Mouse (Mus musculus) midbrain, embryonic 15.5 days (tissue): ENCODE measurements at regions not wholly inside any gene's neighbourhood (a gene's known extent, or its start where the extent isn't known, plus 50 kb on each side); places are given as distances from the start of the nearest gene placed in this dataset.
A peak's percentile ranks its signal among the peaks of the same experiment; 100 is the strongest.

Source experiments
- ATAC-seq: fragments of 200-750 bp; cut with Nextera tagmentation; replicated peaks from 2 replicates; pipeline ENCODE4 v1.8.0; 2017; ENCODE audit warnings: moderate TSS enrichment
- H3K27ac ChIP-seq: fragments of 300-500 bp; sonication (generic); 2 replicates; pipeline ENCODE4 v1.5.1; 2015; ENCODE audit warnings: mild to moderate bottlenecking, inconsistent platforms
- H3K27me3 ChIP-seq: fragments of 300-500 bp; sonication (generic); replicated peaks from 2 replicates; pipeline ENCODE4 v1.6.1; 2015; ENCODE audit warnings: inconsistent platforms
- H3K36me3 ChIP-seq: fragments of 300-500 bp; sonication (generic); replicated peaks from 2 replicates; pipeline ENCODE4 v1.6.1; 2015; ENCODE audit warnings: inconsistent platforms
- H3K4me1 ChIP-seq: fragments of 300-500 bp; sonication (generic); 2 replicates; pipeline ENCODE4 v1.6.1; 2015; ENCODE audit warnings: inconsistent platforms
- H3K4me2 ChIP-seq: fragments of 300-500 bp; sonication (generic); 2 replicates; pipeline ENCODE4 v1.6.1; 2015; ENCODE audit warnings: inconsistent platforms, mild to moderate bottlenecking, moderate library complexity
- H3K4me3 ChIP-seq: fragments of 300-500 bp; sonication (generic); 2 replicates; pipeline ENCODE4 v1.5.1; 2015; ENCODE audit warnings: mild to moderate bottlenecking, inconsistent platforms
- H3K9ac ChIP-seq: fragments of 300-500 bp; sonication (generic); 2 replicates; pipeline ENCODE4 v1.6.1; 2015; ENCODE audit warnings: mild to moderate bottlenecking, inconsistent platforms
- H3K9me3 ChIP-seq: fragments of 300-500 bp; sonication (generic); 2 replicates; pipeline ENCODE4 v1.6.1; 2016; ENCODE audit warnings: inconsistent platforms
- WGBS: fragments of 180-500 bp; shearing (Covaris S2); methylation state at CpG from one replicate; pipeline ENCODE4 v1.1.7; 2015; ENCODE audit warnings: mixed read lengths; 5-methylcytosine and 5-hydroxymethylcytosine counted together

DNA sequence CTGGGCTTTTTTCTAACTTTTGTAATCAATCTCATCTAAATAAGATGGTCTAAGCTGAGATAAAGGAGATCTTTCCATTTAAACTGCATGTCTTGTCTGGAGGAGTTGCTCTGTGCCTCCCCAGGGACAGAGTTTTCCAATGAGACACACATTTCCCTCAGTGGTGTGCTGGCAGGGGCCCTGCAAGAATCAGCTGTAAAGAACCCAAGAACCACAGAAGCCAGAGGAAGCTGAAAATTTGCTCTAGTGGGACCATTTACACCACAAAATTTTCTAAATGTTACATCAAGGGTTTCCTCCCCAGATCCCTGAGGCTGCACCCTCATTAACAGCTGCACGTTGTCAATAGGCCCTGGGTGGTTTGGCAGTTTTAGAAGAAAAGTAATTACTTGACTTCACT, 301.0 kb upstream of the Ttc14 start:
- Histone ChIP-seq H3K9me3 (no peaks in the 10 kb centered on the region), H3K4me2 (no peak overlapping the region), H3K9ac (no peak overlapping the region), H3K36me3 (no peaks in the 10 kb centered on the region), H3K4me3 (no peak overlapping the region), H3K4me1 (no peaks in the 10 kb centered on the region), H3K27ac (no peak overlapping the region), H3K27me3 (no peaks in the 10 kb centered on the region)
- ATAC-seq, result no peak
- WGBS, result 67% methylated on average over 1 of the region's 1 CpGs

GRCm38 (mm10) chr3:33508277-33508676, 291.4 kb upstream of the Ttc14 start:
- H3K4me1 ChIP-seq, result no peaks in the 10 kb centered on the region
- no peak overlapping the region for H3K9ac ChIP-seq
- H3K27me3 ChIP-seq, result no peaks in the 10 kb centered on the region
- WGBS, result 64% methylated on average over 2 of the region's 2 CpGs
- H3K4me2 ChIP-seq, result no peak overlapping the region
- no peak for ATAC-seq
- H3K36me3 ChIP-seq, result no peaks in the 10 kb centered on the region
- H3K9me3 ChIP-seq, result no peaks in the 10 kb centered on the region
- no peak overlapping the region for H3K4me3 ChIP-seq
- H3K27ac ChIP-seq, result no peak overlapping the region

DNA sequence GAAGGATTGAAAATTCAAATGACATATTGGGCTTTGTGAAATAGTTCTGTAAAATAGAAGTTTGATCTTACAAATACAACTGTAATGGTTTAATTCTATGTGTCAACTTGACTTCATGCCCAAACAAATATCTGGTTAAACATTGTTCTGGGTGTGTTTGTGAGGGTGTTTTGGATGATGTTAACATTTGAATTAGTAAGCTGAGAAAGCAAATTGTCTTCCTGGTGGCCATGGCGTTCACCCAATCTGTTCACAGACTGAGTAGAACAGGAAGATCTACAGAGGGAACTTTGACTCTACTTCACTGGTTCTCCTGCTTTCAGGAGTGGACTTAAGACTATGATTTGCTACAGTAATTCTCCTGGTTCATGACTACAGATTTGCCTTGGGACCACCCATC, 255.5 kb upstream of the Ttc14 start:
- H3K4me1 ChIP-seq, result no peaks in the 10 kb centered on the region
- WGBS, result 85% methylated on average over 1 of the region's 1 CpGs

DNA sequence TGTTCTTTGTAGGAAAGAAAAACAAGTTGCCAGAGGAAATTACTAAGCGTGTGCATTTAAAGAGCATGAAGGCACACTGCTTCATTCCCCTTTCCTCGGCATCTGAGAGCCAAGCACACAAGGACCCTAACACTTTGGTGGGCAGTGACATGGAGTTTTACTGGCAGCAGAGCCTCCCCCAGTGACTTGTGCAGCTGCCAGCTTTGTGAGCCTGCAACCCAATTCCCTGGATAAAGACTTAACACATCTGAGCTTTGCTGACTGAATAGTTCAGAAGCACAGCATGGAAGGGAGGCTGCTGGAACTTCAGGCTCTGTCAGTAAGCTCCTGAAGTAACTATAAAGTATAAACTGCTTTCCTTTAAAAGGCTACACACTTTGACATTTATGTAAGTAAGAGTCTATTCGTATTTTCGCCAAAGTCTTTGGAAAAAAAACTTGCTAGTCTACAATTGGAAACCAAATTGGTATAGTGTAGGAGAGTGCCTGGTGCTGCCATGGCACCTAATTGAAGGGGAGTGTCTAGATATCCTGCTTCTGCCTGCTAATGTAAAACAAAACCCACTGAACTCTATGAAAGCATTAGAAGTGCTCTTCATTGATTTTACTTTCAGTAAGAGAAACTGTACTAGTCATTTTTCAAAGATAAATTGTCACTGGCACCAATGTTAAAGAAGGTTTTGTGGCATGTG, 236.8 kb upstream of the Ttc14 start:
- Histone ChIP-seq H3K27ac (0 out of 2 replicates have a peak overlapping the region, but pooled peaks have one; percentile 11), H3K9ac (no peak overlapping the region), H3K27me3 (no peaks in the 10 kb centered on the region), H3K4me2 (no peak overlapping the region), H3K36me3 (no peaks in the 10 kb centered on the region), H3K9me3 (no peaks in the 10 kb centered on the region), H3K4me3 (no peak overlapping the region), H3K4me1 (no peaks in the 10 kb centered on the region; the same call in 1 of the 2 replicates)
- WGBS, result 72% methylated on average over 4 of the region's 4 CpGs
- ATAC-seq, result peak; percentile 56; the same call in 1 of the 2 replicates

More for the DNA sequence above, 255.5 kb upstream of the Ttc14 start:
- no peak overlapping the region for H3K4me3 ChIP-seq
- no peaks in the 10 kb centered on the region for H3K27me3 ChIP-seq
- H3K27ac ChIP-seq, result no peak overlapping the region
- no peak overlapping the region for H3K4me2 ChIP-seq
- no peak for ATAC-seq
- no peak overlapping the region for H3K9ac ChIP-seq
- no peaks in the 10 kb centered on the region for H3K9me3 ChIP-seq
- no peaks in the 10 kb centered on the region for H3K36me3 ChIP-seq

GRCm38 (mm10) chr3:33580599-33580998, 219.0 kb upstream of the Ttc14 start:
- WGBS, result 27% methylated on average over 1 of the region's 1 CpGs
- Histone ChIP-seq H3K4me2 (no peak overlapping the region), H3K9me3 (no peaks in the 10 kb centered on the region), H3K27me3 (no peaks in the 10 kb centered on the region), H3K4me3 (no peak overlapping the region), H3K27ac (no peak overlapping the region), H3K4me1 (no peaks in the 10 kb centered on the region), H3K36me3 (no peaks in the 10 kb centered on the region), H3K9ac (no peak overlapping the region)
- no peak for ATAC-seq

DNA sequence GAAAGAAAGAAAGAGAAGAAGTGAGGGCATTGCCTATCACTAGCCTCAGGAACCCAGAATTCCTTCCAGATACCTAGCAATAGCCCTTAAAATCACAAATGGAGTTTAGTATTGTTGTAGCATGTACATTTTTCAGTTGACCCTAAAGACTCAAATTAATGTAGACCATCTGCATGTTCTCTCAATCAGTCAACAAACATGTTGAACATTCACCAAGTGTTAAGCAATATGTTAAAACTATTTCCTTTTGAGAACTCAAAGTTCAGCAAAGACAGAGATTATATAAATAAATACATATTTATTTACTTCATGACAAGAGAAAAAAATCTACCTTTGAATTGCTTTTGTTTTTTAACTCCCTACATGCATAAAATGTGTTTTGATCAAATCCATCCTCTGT, 185.4 kb upstream of the Ttc14 start:
- Histone ChIP-seq H3K4me3 (no peak overlapping the region), H3K36me3 (no peaks in the 10 kb centered on the region), H3K9me3 (no peaks in the 10 kb centered on the region), H3K9ac (no peak overlapping the region), H3K4me1 (no peaks in the 10 kb centered on the region), H3K27ac (no peak overlapping the region), H3K27me3 (no peaks in the 10 kb centered on the region), H3K4me2 (no peak overlapping the region)
- no peak for ATAC-seq

DNA sequence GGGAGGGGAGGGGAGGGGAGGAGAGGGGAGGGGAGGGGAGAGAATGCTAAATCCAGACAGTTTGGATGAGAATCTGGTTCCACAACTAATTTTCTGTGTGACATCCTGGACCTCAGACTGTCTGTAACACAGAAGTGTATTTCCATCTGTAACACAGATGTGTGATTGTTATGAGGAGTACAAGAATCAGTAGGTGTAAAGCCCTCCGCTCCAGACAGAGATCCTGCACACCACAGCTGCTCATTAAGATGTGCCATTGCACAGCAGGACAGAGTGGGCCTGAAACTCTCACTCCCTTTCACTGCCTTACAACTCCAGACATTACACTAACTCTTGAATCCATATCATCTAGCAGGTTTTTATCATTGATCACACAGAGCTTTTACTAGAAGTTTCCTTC, 182.8 kb upstream of the Ttc14 start:
- no peak overlapping the region for H3K4me2 ChIP-seq
- no peak overlapping the region for H3K9ac ChIP-seq
- H3K27ac ChIP-seq, result no peak overlapping the region
- no peaks in the 10 kb centered on the region for H3K9me3 ChIP-seq
- H3K36me3 ChIP-seq, result no peaks in the 10 kb centered on the region
- no peak overlapping the region for H3K4me3 ChIP-seq
- H3K27me3 ChIP-seq, result no peaks in the 10 kb centered on the region
- 78% methylated on average over 1 of the region's 1 CpGs for WGBS
- ATAC-seq, result no peak
- H3K4me1 ChIP-seq, result no peaks in the 10 kb centered on the region

DNA sequence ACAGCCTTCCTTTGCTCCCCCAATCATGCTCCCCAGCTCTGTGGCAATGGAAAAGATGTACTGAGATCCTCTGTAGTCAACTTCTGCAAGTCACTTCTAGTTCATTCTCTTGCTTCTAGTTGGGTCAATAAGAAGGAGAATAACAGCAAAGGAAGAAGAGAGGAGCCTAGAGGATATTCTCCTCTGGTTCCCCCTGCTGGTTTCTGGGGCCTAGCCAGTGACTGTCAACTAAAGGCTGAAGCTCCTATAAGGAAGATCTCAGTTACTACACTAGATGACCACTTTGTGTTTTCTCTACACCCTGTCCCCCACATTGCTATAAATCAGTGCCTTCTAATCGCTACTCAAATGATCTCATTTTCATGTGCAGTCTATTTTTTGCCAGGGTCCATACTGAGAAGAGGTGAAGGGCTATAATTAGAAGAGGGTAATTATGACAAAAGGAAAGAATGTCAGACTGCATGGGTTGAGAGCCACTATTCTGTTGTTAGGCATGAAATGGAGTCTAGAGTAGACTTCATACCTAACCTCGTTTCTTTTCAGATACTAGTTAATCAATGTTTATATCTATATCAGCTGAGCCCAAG, 166.6 kb upstream of the Ttc14 start:
- Histone ChIP-seq H3K4me2 (no peak overlapping the region), H3K9me3 (no peaks in the 10 kb centered on the region), H3K36me3 (no peaks in the 10 kb centered on the region), H3K4me3 (no peak overlapping the region), H3K9ac (no peak overlapping the region), H3K4me1 (no peaks in the 10 kb centered on the region), H3K27ac (no peak overlapping the region), H3K27me3 (no peaks in the 10 kb centered on the region)
- 75% methylated on average over 2 of the region's 2 CpGs for WGBS
- ATAC-seq, result no peak

GRCm38 (mm10) chr3:33658597-33658996, 141.0 kb upstream of the Ttc14 start:
- H3K27me3 ChIP-seq, result no peaks in the 10 kb centered on the region
- H3K9ac ChIP-seq, result no peak overlapping the region
- 85% methylated on average over 5 of the region's 5 CpGs for WGBS
- no peak overlapping the region for H3K4me2 ChIP-seq
- no peak overlapping the region for H3K27ac ChIP-seq
- H3K4me1 ChIP-seq, result no peaks in the 10 kb centered on the region
- H3K36me3 ChIP-seq, result no peaks in the 10 kb centered on the region
- no peaks in the 10 kb centered on the region for H3K9me3 ChIP-seq
- ATAC-seq, result no peak
- no peak overlapping the region for H3K4me3 ChIP-seq
